Mouse (Mus musculus): Measurements from ENCODE around the gene Slc26a6. TPM values are rescaled to one million over a fixed set of nuclear protein-coding genes. Genes with fewer than 3 reads are reported as not detected.

Slc26a6 gene
- polyA plus RNA-seq, 1 experiment, result 8.4 TPM

DNA sequence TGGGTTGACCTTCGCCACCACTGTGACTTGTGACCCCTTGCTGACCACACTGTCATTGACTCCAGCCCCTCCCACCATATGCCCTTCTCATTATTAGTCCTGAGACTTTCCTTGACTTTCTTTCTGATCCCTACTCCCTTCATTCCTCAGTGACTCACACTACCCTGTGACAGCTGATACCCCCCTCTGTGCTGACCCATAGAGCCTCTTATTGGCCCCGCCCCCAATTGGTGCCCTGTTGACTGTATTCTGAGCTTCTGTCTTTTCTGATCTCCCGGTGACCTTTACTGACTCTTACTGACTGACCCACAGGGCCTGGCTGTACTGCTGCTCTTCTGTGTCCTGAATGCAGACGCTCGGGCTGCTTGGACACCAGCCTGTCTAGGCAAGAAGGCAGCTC is 7.7 kb upstream of the Slc26a6 start:
- Histone ChIP-seq H3K27ac (ENCODE audit: control insufficient read depth, insufficient read depth, low read depth, low read length) (no peak overlapping the region), H3K4me1 (ENCODE audit: control insufficient read depth, insufficient read depth, low read length) (peaks cover 3% of the 10 kb centered on the region; the same call in 1 of the 2 replicates), H3K27me3 (ENCODE audit: control insufficient read depth, insufficient read depth, low read length) (no peaks in the 10 kb centered on the region), H3K4me3 (ENCODE audit: control insufficient read depth, low read depth, low read length) (no peak overlapping the region), H3K36me3 (ENCODE audit: control insufficient read depth, insufficient read depth, low read length) (no peaks in the 10 kb centered on the region)
- no peak for TF ChIP-seq POLR2A (IDR thresholded peaks at IDR 0.05; ENCODE audit: control insufficient read depth, low read depth, low read length)
- no peak for TF ChIP-seq CTCF (IDR thresholded peaks at IDR 0.05; ENCODE audit: control insufficient read depth, insufficient read depth, insufficient replicate concordance, low read depth, low read length)

DNA sequence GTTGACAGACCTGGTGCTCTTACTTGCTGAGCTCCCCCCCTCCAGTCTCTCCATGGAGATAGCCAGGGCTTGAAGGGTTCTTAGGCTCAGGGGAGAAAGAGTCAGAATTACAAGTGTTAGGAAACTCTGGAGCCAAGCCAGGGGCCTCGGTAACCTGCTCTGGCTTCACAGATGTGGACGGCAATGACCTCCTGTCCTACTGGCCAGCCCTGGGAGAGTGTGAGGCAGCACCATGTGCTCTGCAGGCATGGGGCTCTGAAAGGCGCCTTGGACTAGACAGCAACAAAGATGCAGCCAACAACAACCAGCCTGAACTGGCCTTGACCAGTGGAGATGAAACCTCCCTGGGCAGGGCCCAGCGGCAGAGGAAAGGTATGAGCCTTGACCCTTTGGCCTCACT is 5.7 kb upstream of the Slc26a6 start:
- no peak for TF ChIP-seq CTCF (IDR thresholded peaks at IDR 0.05; ENCODE audit: control insufficient read depth, insufficient read depth, insufficient replicate concordance, low read depth, low read length)
- TF ChIP-seq POLR2A (IDR thresholded peaks at IDR 0.05; ENCODE audit: control insufficient read depth, low read depth, low read length), result no peak
- H3K36me3 ChIP-seq (ENCODE audit: control insufficient read depth, insufficient read depth, low read length), result no peaks in the 10 kb centered on the region
- no peak overlapping the region for H3K27ac ChIP-seq (ENCODE audit: control insufficient read depth, insufficient read depth, low read depth, low read length)
- H3K27me3 ChIP-seq (ENCODE audit: control insufficient read depth, insufficient read depth, low read length), result no peaks in the 10 kb centered on the region
- no peak overlapping the region for H3K4me3 ChIP-seq (ENCODE audit: control insufficient read depth, low read depth, low read length)
- H3K4me1 ChIP-seq (ENCODE audit: control insufficient read depth, insufficient read depth, low read length), result peaks cover 6% of the 10 kb centered on the region; the same call in 1 of the 2 replicates

DNA sequence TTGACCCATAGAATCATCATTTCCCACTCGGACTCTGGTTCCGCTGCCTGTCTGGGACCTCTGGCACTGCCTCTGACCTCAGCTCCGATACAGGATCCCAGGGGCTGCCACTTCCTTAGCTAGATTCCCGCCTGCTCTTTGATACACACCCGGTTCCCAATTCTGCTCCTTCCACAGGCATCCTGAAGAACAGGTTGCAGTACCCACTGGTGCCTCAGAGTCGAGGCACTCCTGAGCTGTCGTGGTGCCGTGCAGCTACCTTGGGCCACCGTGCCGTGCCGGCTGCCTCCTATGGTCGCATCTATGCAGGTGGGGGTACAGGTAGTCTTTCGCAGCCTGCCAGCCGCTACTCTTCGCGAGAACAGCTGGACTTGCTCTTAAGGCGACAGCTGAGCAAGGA is 4.7 kb upstream of the Slc26a6 start:
- no peaks in the 10 kb centered on the region for H3K27me3 ChIP-seq (ENCODE audit: control insufficient read depth, insufficient read depth, low read length)
- no peak overlapping the region for H3K4me3 ChIP-seq (ENCODE audit: control insufficient read depth, low read depth, low read length)
- H3K36me3 ChIP-seq (ENCODE audit: control insufficient read depth, insufficient read depth, low read length), result no peaks in the 10 kb centered on the region
- peaks cover 11% of the 10 kb centered on the region for H3K4me1 ChIP-seq (ENCODE audit: control insufficient read depth, insufficient read depth, low read length)
- no peak overlapping the region for H3K27ac ChIP-seq (ENCODE audit: control insufficient read depth, insufficient read depth, low read depth, low read length)
- no peak for TF ChIP-seq CTCF (IDR thresholded peaks at IDR 0.05; ENCODE audit: control insufficient read depth, insufficient read depth, insufficient replicate concordance, low read depth, low read length)
- TF ChIP-seq POLR2A (IDR thresholded peaks at IDR 0.05; ENCODE audit: control insufficient read depth, low read depth, low read length), result no peak

DNA sequence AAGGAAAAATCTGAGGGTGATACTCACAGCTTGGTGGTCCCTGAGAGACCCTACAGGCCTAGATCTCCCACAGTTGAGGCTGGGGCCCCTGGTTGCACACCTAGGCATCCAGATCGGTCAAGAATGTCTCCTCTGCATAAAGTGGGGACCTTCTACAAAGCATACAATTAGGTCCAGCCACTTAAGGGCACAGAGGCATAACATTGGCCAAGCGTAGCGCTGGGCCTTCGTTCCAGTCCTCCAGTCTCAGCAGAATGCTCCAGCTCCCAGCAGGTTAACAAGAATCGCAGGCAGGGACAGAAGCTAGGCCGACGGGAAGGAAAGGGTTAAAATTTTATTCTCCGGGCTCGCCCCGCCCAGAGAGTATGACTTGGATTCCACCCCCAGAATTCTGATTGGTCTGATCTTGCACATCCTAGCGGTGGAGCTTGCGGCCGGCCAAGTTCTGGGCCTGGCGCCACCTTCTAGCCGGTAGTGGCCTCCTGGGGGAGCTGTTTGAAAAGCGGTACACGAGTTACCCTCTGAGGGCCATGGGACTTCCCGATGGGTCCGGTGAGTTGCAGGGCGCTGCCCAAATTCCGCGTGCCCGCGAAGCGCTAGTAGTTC is 655 bp downstream of the Slc26a6 start:
- H3K4me3 ChIP-seq (ENCODE audit: control insufficient read depth, low read depth, low read length), result peak overlapping the region; percentile 70
- H3K4me1 ChIP-seq (ENCODE audit: control insufficient read depth, insufficient read depth, low read length), result peaks cover 28% of the 10 kb centered on the region
- H3K27me3 ChIP-seq (ENCODE audit: control insufficient read depth, insufficient read depth, low read length), result no peaks in the 10 kb centered on the region
- no peak overlapping the region for H3K27ac ChIP-seq (ENCODE audit: control insufficient read depth, insufficient read depth, low read depth, low read length)
- H3K36me3 ChIP-seq (ENCODE audit: control insufficient read depth, insufficient read depth, low read length), result no peaks in the 10 kb centered on the region
- TF ChIP-seq CTCF (IDR thresholded peaks at IDR 0.05; ENCODE audit: control insufficient read depth, insufficient read depth, insufficient replicate concordance, low read depth, low read length) (peak; percentile 32; the same call in 1 of the 2 replicates), POLR2A (IDR thresholded peaks at IDR 0.05; ENCODE audit: control insufficient read depth, low read depth, low read length) (no peak; the same call in 1 of the 2 replicates)

DNA sequence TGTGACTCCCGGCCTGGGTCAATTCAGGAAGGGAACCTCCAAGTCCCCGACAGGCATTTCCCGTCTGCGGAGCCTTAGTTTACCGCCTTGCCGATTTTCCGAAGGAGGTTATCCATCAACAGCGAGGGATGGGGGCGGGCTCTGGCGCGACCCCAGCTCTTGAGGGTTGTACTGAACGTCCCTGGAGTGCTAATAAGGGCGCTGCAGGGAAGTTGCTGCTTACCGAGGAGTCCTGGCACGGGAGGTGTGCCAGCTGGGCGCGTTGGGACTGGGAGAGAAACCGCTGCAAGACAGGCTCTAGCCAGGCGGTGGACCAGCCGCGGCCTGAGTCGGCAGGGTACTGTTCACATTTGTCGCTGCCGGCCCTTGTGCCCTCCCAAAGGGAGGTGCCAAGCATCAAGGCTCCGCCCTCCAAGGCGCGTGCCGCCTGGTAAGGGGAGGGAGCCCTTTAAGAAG is 1.2 kb downstream of the Slc26a6 start:
- TF ChIP-seq POLR2A (IDR thresholded peaks at IDR 0.05; ENCODE audit: control insufficient read depth, low read depth, low read length) (peak; percentile 49; the same call in 1 of the 2 replicates), CTCF (IDR thresholded peaks at IDR 0.05; ENCODE audit: control insufficient read depth, insufficient read depth, insufficient replicate concordance, low read depth, low read length) (no peak)
- Histone ChIP-seq H3K36me3 (ENCODE audit: control insufficient read depth, insufficient read depth, low read length) (no peaks in the 10 kb centered on the region), H3K27me3 (ENCODE audit: control insufficient read depth, insufficient read depth, low read length) (no peaks in the 10 kb centered on the region), H3K27ac (ENCODE audit: control insufficient read depth, insufficient read depth, low read depth, low read length) (no peak overlapping the region; the same call in 1 of the 2 replicates), H3K4me3 (ENCODE audit: control insufficient read depth, low read depth, low read length) (peak overlapping the region; percentile 70), H3K4me1 (ENCODE audit: control insufficient read depth, insufficient read depth, low read length) (peaks cover 28% of the 10 kb centered on the region)

DNA sequence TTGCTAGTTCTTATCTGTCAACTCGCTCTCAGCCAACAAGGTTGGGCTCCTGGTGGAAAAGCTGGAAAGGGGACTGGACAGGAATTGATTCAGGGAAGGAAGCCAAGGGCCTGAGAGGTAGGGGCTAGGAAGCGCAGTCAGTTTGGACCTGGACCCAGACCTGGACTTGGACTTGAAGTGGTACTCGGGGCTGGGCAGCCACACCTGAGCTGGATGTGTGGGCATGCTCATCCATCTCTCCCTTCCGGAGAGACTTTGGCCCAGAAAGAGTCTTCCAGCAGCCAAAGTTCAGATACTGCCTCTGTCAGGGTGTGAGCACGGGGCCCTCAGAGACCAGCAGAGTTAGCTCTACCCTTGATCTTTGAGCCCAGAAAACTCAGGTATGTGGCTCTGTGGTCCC is 2.3 kb downstream of the Slc26a6 start:
- no peaks in the 10 kb centered on the region for H3K36me3 ChIP-seq (ENCODE audit: control insufficient read depth, insufficient read depth, low read length)
- TF ChIP-seq POLR2A (IDR thresholded peaks at IDR 0.05; ENCODE audit: control insufficient read depth, low read depth, low read length) (no peak), CTCF (IDR thresholded peaks at IDR 0.05; ENCODE audit: control insufficient read depth, insufficient read depth, insufficient replicate concordance, low read depth, low read length) (no peak)
- H3K27ac ChIP-seq (ENCODE audit: control insufficient read depth, insufficient read depth, low read depth, low read length), result no peak overlapping the region
- H3K4me3 ChIP-seq (ENCODE audit: control insufficient read depth, low read depth, low read length), result no peak overlapping the region
- no peaks in the 10 kb centered on the region for H3K27me3 ChIP-seq (ENCODE audit: control insufficient read depth, insufficient read depth, low read length)
- H3K4me1 ChIP-seq (ENCODE audit: control insufficient read depth, insufficient read depth, low read length), result peaks cover 28% of the 10 kb centered on the region

DNA sequence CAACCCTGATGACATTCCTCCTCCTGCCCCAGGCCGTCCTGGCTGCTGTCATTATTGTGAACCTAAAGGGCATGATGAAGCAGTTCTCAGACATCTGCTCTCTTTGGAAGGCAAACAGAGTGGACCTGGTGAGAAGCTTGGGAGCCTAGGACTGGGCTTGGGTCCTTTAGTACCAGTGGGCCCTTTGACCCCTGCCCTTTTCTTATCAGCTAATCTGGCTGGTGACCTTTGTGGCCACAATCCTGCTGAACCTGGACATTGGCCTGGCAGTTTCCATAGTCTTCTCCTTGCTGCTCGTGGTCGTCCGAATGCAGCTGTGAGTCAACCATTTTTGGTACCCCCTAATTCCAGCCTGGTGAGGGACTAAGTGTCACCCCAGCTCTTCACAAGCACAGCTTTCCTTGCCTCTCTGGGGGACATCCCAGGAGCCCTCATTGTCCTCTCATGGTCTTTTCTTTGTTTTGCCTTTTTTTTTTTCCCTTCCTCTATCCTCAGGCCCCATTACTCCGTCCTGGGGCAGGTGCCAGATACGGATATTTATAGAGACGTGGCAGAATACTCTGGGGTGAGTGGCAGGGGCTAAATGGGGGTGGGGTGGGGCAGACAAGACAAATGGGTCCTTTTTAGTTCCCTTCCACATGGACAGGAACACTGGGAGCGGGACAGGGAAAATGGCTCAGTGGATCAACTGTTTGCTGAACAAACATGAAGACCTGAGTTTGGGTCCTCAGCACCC is 5.9 kb downstream of the Slc26a6 start:
- H3K27ac ChIP-seq (ENCODE audit: control insufficient read depth, insufficient read depth, low read depth, low read length), result no peak overlapping the region
- H3K4me1 ChIP-seq (ENCODE audit: control insufficient read depth, insufficient read depth, low read length), result peaks cover 14% of the 10 kb centered on the region
- no peaks in the 10 kb centered on the region for H3K36me3 ChIP-seq (ENCODE audit: control insufficient read depth, insufficient read depth, low read length)
- H3K27me3 ChIP-seq (ENCODE audit: control insufficient read depth, insufficient read depth, low read length), result no peaks in the 10 kb centered on the region
- no peak overlapping the region for H3K4me3 ChIP-seq (ENCODE audit: control insufficient read depth, low read depth, low read length)
- no peak for TF ChIP-seq CTCF (IDR thresholded peaks at IDR 0.05; ENCODE audit: control insufficient read depth, insufficient read depth, insufficient replicate concordance, low read depth, low read length)
- TF ChIP-seq POLR2A (IDR thresholded peaks at IDR 0.05; ENCODE audit: control insufficient read depth, low read depth, low read length), result no peak

Measured in testis, adult 2 months (tissue).